In genomic region chr7:122803839-122804496, GRCm38 (mm10) we compare ENCODE assay signal across 8 mouse cellular contexts.
DNase-seq lines count a peak whose midpoint lies in the region; ATAC-seq lines count a peak whose summit lies in the region.

No protein-coding gene starts in this region.

- no peak overlapping the region for H3K9ac ChIP-seq in forebrain, embryonic 13.5 days
- no peak overlapping the region for H3K9ac ChIP-seq in forebrain, embryonic 11.5 days (ENCODE audit: low read length)
- no peak overlapping the region for H3K9ac ChIP-seq in kidney, embryonic 15.5 days

- H3K27me3 ChIP-seq in forebrain, embryonic 13.5 days: no peaks in the 10 kb centered on the region
- H3K27me3 ChIP-seq in forebrain, embryonic 11.5 days (ENCODE audit: control insufficient read depth, insufficient read depth, low read length): no peaks in the 10 kb centered on the region
- H3K27me3 ChIP-seq in kidney, embryonic 15.5 days: no peaks in the 10 kb centered on the region

- H3K36me3 ChIP-seq in forebrain, embryonic 13.5 days (ENCODE audit: poor library complexity, severe bottlenecking): no peaks in the 10 kb centered on the region
- no peaks in the 10 kb centered on the region for H3K36me3 ChIP-seq in forebrain, embryonic 11.5 days (ENCODE audit: control insufficient read depth, insufficient read depth, low read length)
- H3K36me3 ChIP-seq in kidney, embryonic 15.5 days: no peaks in the 10 kb centered on the region

- no peak for DNase-seq in forebrain, embryonic 11.5 days (ENCODE audit: low spot score)
- peak; percentile 47 for DNase-seq in adrenal gland, adult 2 months
- peak; percentile 20 to 25 for DNase-seq in gastrocnemius, postnatal 36 days
- peak; percentile 11 for DNase-seq in lung, postnatal 25 days (ENCODE audit: low spot score)
- DNase-seq in testis, postnatal 14 days (ENCODE audit: low spot score): no peak

- peaks cover 15% of the 10 kb centered on the region for H3K4me1 ChIP-seq in forebrain, embryonic 13.5 days
- no peaks in the 10 kb centered on the region for H3K4me1 ChIP-seq in forebrain, embryonic 11.5 days (replicated peaks; ENCODE audit: control insufficient read depth, insufficient read depth, low read length)
- peaks cover 6% of the 10 kb centered on the region; the same call in 1 of the 2 replicates for H3K4me1 ChIP-seq in kidney, embryonic 15.5 days

- H3K4me3 ChIP-seq in forebrain, embryonic 13.5 days: no peak overlapping the region
- no peak overlapping the region for H3K4me3 ChIP-seq in forebrain, embryonic 11.5 days (ENCODE audit: low read depth, low read length)
- no peak overlapping the region for H3K4me3 ChIP-seq in kidney, embryonic 15.5 days (replicated peaks)

- intact Hi-C loops in gastrocnemius, postnatal 36 days (cut with DNase I): no loop called here

- ATAC-seq in forebrain, embryonic 13.5 days: 0 out of 2 replicates have a peak, but pooled peaks have one; percentile 27
- ATAC-seq in forebrain, embryonic 11.5 days (replicated peaks; ENCODE audit: low FRiP score): no peak
- ATAC-seq in kidney, embryonic 15.5 days (replicated peaks; ENCODE audit: low FRiP score): peak; percentile 67
- no peak for ATAC-seq in monocyte, adult 5-6 weeks (replicated peaks; ENCODE audit: insufficient number of reproducible peaks, low FRiP score, low TSS enrichment, poor library complexity, severe bottlenecking)

- 63% methylated on average over 9 of the region's 9 CpGs for WGBS in forebrain, embryonic 13.5 days
- 84% methylated on average over 9 of the region's 9 CpGs for WGBS in forebrain, embryonic 11.5 days
- 45% methylated on average over 9 of the region's 9 CpGs for WGBS in kidney, embryonic 15.5 days

- H3K27ac ChIP-seq in forebrain, embryonic 13.5 days: no peak overlapping the region; the same call in 1 of the 2 replicates
- H3K27ac ChIP-seq in forebrain, embryonic 11.5 days (ENCODE audit: low read depth, low read length): no peak overlapping the region
- H3K27ac ChIP-seq in kidney, embryonic 15.5 days: peak overlapping the region; percentile 48; the same call in 1 of the 2 replicates

- H3K9me3 ChIP-seq in forebrain, embryonic 13.5 days (replicated peaks): no peaks in the 10 kb centered on the region
- no peaks in the 10 kb centered on the region for H3K9me3 ChIP-seq in forebrain, embryonic 11.5 days (ENCODE audit: control insufficient read depth, low read length)
- H3K9me3 ChIP-seq in kidney, embryonic 15.5 days (replicated peaks): no peaks in the 10 kb centered on the region

- no peak overlapping the region for H3K4me2 ChIP-seq in forebrain, embryonic 13.5 days
- no peak overlapping the region for H3K4me2 ChIP-seq in forebrain, embryonic 11.5 days (ENCODE audit: low read depth, low read length, severe bottlenecking)
- H3K4me2 ChIP-seq in kidney, embryonic 15.5 days: no peak overlapping the region

Comparison
In these comparisons a context has a peak if more than half of its experiments do, and no peak if none do; other contexts are left out.
1. ATAC-seq: peak in forebrain, embryonic 13.5 days (single experiment) and kidney, embryonic 15.5 days (single experiment); none in forebrain, embryonic 11.5 days (single experiment) and monocyte, adult 5-6 weeks (single experiment).
2. DNase-seq: peak in adrenal gland, adult 2 months (single experiment), gastrocnemius, postnatal 36 days (2 of 2) and lung, postnatal 25 days (single experiment); none in forebrain, embryonic 11.5 days (single experiment) and testis, postnatal 14 days (single experiment).